Mouse (Mus musculus): ENCODE results near the gene Hk1.

The Hk1 gene

GRCm38 (mm10) chr10:62221647-62222046 lies 158.1 kb downstream of the Hk1 start:
- DNase-seq (ENCODE audit: low spot score), result no peak

- DNase-seq (ENCODE audit: low spot score), result no peak
These were observed 158.8 kb downstream of the Hk1 start for GRCm38 (mm10) chr10:62220732-62221514.
